Mouse (Mus musculus): ENCODE measurements around the gene Gm6358. TPM values are rescaled to one million over a fixed set of nuclear protein-coding genes. Genes with fewer than 3 reads are reported as not detected.
"Not testable (repeated sequence)": the region's sequence is repeated elsewhere in the genome, so short reads cannot be mapped to it uniquely, and the experiment has no call there.

Gene Gm6358
- total RNA-seq (2015; ENCODE audit: low replicate concordance) (not detected in 2 replicates), total RNA-seq (2017; ENCODE audit: low replicate concordance) (not detected in 2 replicates)

- ATAC-seq (replicated peaks; ENCODE audit: low FRiP score, poor library complexity, severe bottlenecking), result no peak
Measured at GRCm38 (mm10) chr16:89140551-89140950, at the start of gene Gm6358. Gene Gm6358, plus strand, starts transcription at chr16:89140851.

- ATAC-seq (replicated peaks; ENCODE audit: low FRiP score, poor library complexity, severe bottlenecking), result no peak
Measured at GRCm38 (mm10) chr16:89150786-89151185, 10.1 kb downstream of the Gm6358 start, which contains the start of gene Gm10061. Gene Gm10061, plus strand, starts transcription at chr16:89151086.

- no peak for ATAC-seq (replicated peaks; ENCODE audit: low FRiP score, poor library complexity, severe bottlenecking)
Measured at GRCm38 (mm10) chr16:89157652-89158051, 17.0 kb downstream of the Gm6358 start, which contains the start of gene Gm9789. Gene Gm9789, plus strand, starts transcription at chr16:89157952.

GRCm38 (mm10) chr16:89169190-89169589 is 28.5 kb downstream of the Gm6358 start, which contains the start of gene Gm7735:
Gene Gm7735, plus strand, starts transcription at chr16:89169490.
- not testable (repeated sequence) for ATAC-seq (replicated peaks; ENCODE audit: low FRiP score, poor library complexity, severe bottlenecking)

GRCm38 (mm10) chr16:89174435-89174834 is 33.8 kb downstream of the Gm6358 start, which contains the start of gene 1110057P08Rik:
Gene 1110057P08Rik, plus strand, starts transcription at chr16:89174735.
- ATAC-seq (replicated peaks; ENCODE audit: low FRiP score, poor library complexity, severe bottlenecking), result no peak

GRCm38 (mm10) chr16:89188621-89189020 is 48.0 kb downstream of the Gm6358 start:
- no peak for ATAC-seq (replicated peaks; ENCODE audit: low FRiP score, poor library complexity, severe bottlenecking)

Other genes with a start within 250 kb of the Gm6358 start
- gene Krtap19-5, start 244.4 kb upstream of the Gm6358 start, total RNA-seq (2015; ENCODE audit: low replicate concordance), result not detected in 2 replicates
- not detected in 2 replicates for gene Krtap19-5, start 244.4 kb upstream of the Gm6358 start, total RNA-seq (2017; ENCODE audit: low replicate concordance)
- not detected in 2 replicates for gene Krtap19-9b, start 208.6 kb upstream of the Gm6358 start, total RNA-seq (2015; ENCODE audit: low replicate concordance)
- gene Krtap19-9b, start 208.6 kb upstream of the Gm6358 start, total RNA-seq (2017; ENCODE audit: low replicate concordance), result not detected in 2 replicates
- not detected in 2 replicates for gene Krtap16-3, start 178.0 kb upstream of the Gm6358 start, total RNA-seq (2015; ENCODE audit: low replicate concordance)
- gene Krtap16-3, start 178.0 kb upstream of the Gm6358 start, total RNA-seq (2017; ENCODE audit: low replicate concordance), result not detected in 2 replicates
- not detected in 2 replicates for gene Krtap22-2, start 130.1 kb upstream of the Gm6358 start, total RNA-seq (2015; ENCODE audit: low replicate concordance)
- gene Krtap22-2, start 130.1 kb upstream of the Gm6358 start, total RNA-seq (2017; ENCODE audit: low replicate concordance), result not detected in 2 replicates
- not detected in 2 replicates for gene Gm10229, start 125.6 kb upstream of the Gm6358 start, total RNA-seq (2015; ENCODE audit: low replicate concordance)
- not detected in 2 replicates for gene Gm10229, start 125.6 kb upstream of the Gm6358 start, total RNA-seq (2017; ENCODE audit: low replicate concordance)
- not detected in 2 replicates for gene Krtap6-1, start 109.2 kb upstream of the Gm6358 start, total RNA-seq (2015; ENCODE audit: low replicate concordance)
- gene Krtap6-1, start 109.2 kb upstream of the Gm6358 start, total RNA-seq (2017; ENCODE audit: low replicate concordance), result not detected in 2 replicates
- not detected in 2 replicates for gene Gm10228, start 99.4 kb upstream of the Gm6358 start, total RNA-seq (2015; ENCODE audit: low replicate concordance)
- gene Gm10228, start 99.4 kb upstream of the Gm6358 start, total RNA-seq (2017; ENCODE audit: low replicate concordance), result not detected in 2 replicates
- gene Krtap6-5, start 93.0 kb upstream of the Gm6358 start, total RNA-seq (2015; ENCODE audit: low replicate concordance), result not detected in 2 replicates
- not detected in 2 replicates for gene Krtap6-5, start 93.0 kb upstream of the Gm6358 start, total RNA-seq (2017; ENCODE audit: low replicate concordance)
- not detected in 2 replicates for gene 1110025L11Rik, start 76.8 kb upstream of the Gm6358 start, total RNA-seq (2015; ENCODE audit: low replicate concordance)
- gene 1110025L11Rik, start 76.8 kb upstream of the Gm6358 start, total RNA-seq (2017; ENCODE audit: low replicate concordance), result 3.3 TPM in 1 of 2 replicates, not detected in the other
- gene Krtap6-3, start 56.8 kb upstream of the Gm6358 start, total RNA-seq (2015; ENCODE audit: low replicate concordance), result not detected in 2 replicates
- gene Krtap6-3, start 56.8 kb upstream of the Gm6358 start, total RNA-seq (2017; ENCODE audit: low replicate concordance), result not detected in 2 replicates
- gene Gm10061, start 10.2 kb downstream of the Gm6358 start, total RNA-seq (2015; ENCODE audit: low replicate concordance), result not detected in 2 replicates
- not detected in 2 replicates for gene Gm10061, start 10.2 kb downstream of the Gm6358 start, total RNA-seq (2017; ENCODE audit: low replicate concordance)
- gene Gm9789, start 17.1 kb downstream of the Gm6358 start, total RNA-seq (2015; ENCODE audit: low replicate concordance), result not detected in 2 replicates
- not detected in 2 replicates for gene Gm9789, start 17.1 kb downstream of the Gm6358 start, total RNA-seq (2017; ENCODE audit: low replicate concordance)
- not detected in 2 replicates for gene Gm7735, start 28.6 kb downstream of the Gm6358 start, total RNA-seq (2015; ENCODE audit: low replicate concordance)
- not detected in 2 replicates for gene Gm7735, start 28.6 kb downstream of the Gm6358 start, total RNA-seq (2017; ENCODE audit: low replicate concordance)
- gene 1110057P08Rik, start 33.9 kb downstream of the Gm6358 start, total RNA-seq (2015; ENCODE audit: low replicate concordance), result not detected in 2 replicates
- not detected in 2 replicates for gene 1110057P08Rik, start 33.9 kb downstream of the Gm6358 start, total RNA-seq (2017; ENCODE audit: low replicate concordance)
- not detected in 2 replicates for gene Krtap20-2, start 65.0 kb downstream of the Gm6358 start, total RNA-seq (2015; ENCODE audit: low replicate concordance)
- gene Krtap20-2, start 65.0 kb downstream of the Gm6358 start, total RNA-seq (2017; ENCODE audit: low replicate concordance), result not detected in 2 replicates

Data from erythroblast, adult 5-6 weeks (primary cell).